Comparison of ENCODE assay signal across 11 mouse cellular contexts in genomic region chr13:118265763-118266520, GRCm38 (mm10).
"Had no signal": no experiment of that assay in that cellular context is flagged by ENCODE, and none has a peak within 500 bp of the region (broad histone marks: within the 10 kb centered on the region; RNA-seq: fewer than 3 reads in every experiment).

No protein-coding gene starts in this region.

- DNase-seq: kidney, adult 9 months; kidney, postnatal 14 days; layer of hippocampus, adult 9-11 months; liver, embryonic 13.5 days; lung, adult 2 months; thymus, adult 18-20 months; thymus, postnatal 36 days had no signal

- H3K36me3 ChIP-seq: liver, embryonic 13.5 days; midbrain, embryonic 13.5 days had no signal

- H3K4me3 ChIP-seq: layer of hippocampus, adult 2 months; left cerebral cortex, adult 2 months; liver, embryonic 13.5 days; midbrain, embryonic 13.5 days had no signal

- H3K9me3 ChIP-seq: liver, embryonic 13.5 days; midbrain, embryonic 13.5 days had no signal

- H3K27ac ChIP-seq: layer of hippocampus, adult 2 months; left cerebral cortex, adult 2 months; liver, embryonic 13.5 days; macrophage; midbrain, embryonic 13.5 days had no signal

- H3K9ac ChIP-seq: liver, embryonic 13.5 days; midbrain, embryonic 13.5 days had no signal

- H3K4me2 ChIP-seq: liver, embryonic 13.5 days; midbrain, embryonic 13.5 days had no signal

- H3K4me1 ChIP-seq: liver, embryonic 13.5 days; midbrain, embryonic 13.5 days had no signal

- ATAC-seq: midbrain, embryonic 13.5 days had no signal

- H3K27me3 ChIP-seq: liver, embryonic 13.5 days; midbrain, embryonic 13.5 days had no signal
